Mouse (Mus musculus) mouse trophoblast stem cell (cell line): Measurements from ENCODE around the gene Try10.
"Not testable (repeated sequence)": the region's sequence is repeated elsewhere in the genome, so short reads cannot be mapped to it uniquely, and the experiment has no call there.

Experiments
- in situ Hi-C, 2 experiments: fragments of 300-500 bp; cut with MseI, MboI; formaldehyde crosslinking; loops; 2 replicates in 1 of 2; 3 replicates in 1 of 2; pipeline ENCODE4 v1.15.1; 2025

Gene Try10

GRCm38 (mm10) chr6:41353932-41354331 lies at the start of gene Try10:
Gene Try10, plus strand, starts transcription at chr6:41354105.
- in situ Hi-C loops: no loop called here

DNA sequence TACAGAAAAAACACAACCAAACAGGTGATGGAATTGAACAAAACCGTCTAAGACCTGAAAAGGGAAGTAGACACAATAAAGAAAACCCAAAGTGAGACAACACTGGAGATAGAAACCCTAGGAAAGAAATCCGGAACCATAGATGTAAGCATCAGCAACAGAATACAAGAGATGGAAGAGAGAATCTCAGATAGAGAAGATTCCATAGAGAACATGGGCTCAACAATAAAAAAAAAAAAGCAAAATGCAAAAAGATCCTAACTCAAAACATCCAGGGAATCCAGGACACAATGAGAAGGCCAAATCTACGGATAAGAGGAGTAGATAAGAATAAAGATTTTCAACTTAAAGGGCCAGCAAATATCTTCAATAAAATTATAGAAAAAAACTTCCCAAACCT lies 37.2 kb upstream of the Try10 start, which contains the start of gene Try5:
Gene Try5, minus strand, starts transcription at position 101 of the 400 bp plus-strand sequence.
- in situ Hi-C loops: not testable (repeated sequence)

DNA sequence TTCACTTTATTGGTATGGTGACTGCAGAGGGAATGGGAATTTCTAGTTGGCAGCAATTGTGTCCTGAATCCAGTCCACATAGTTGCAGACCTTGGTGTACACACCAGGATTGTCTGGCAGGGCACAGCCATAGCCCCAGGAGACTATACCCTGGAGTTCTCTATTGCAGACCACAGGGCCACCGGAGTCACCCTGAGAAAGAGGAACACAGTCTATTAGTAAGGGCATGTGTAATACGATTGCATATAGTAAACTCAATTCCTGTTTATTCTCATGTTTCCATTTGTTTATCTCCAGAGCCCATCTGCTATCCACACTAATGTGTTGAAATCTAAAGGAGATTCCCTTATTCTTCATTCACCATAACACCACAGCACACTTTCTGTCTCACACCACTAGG lies 19.9 kb downstream of the Try10 start:
- in situ Hi-C loops: not testable (repeated sequence)

DNA sequence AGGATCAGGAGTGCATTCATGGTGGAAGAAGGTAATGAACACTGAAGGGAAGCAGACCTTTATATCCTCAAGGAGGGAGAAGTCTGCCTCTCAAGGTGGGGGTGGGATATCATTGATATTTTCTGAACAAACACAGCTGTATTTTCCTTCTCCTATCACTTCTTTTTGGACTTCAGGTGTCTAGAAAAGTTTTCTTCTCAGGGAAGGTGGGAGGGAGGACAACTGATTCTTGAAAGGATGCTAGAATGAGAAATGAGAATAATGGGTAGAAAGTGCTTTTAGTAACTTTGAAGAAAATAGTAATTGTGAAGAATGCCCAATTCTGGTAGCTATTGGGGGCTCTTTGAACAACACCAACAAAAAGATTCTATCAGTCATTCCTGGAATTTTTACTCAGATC lies 23.7 kb downstream of the Try10 start, which contains the start of gene Prss3:
Gene Prss3, minus strand, starts transcription at position 101 of the 400 bp plus-strand sequence.
- in situ Hi-C loops: not testable (repeated sequence)

- in situ Hi-C loops: no loop called here
Observed at GRCm38 (mm10) chr6:41386781-41387180, 32.9 kb downstream of the Try10 start.

DNA sequence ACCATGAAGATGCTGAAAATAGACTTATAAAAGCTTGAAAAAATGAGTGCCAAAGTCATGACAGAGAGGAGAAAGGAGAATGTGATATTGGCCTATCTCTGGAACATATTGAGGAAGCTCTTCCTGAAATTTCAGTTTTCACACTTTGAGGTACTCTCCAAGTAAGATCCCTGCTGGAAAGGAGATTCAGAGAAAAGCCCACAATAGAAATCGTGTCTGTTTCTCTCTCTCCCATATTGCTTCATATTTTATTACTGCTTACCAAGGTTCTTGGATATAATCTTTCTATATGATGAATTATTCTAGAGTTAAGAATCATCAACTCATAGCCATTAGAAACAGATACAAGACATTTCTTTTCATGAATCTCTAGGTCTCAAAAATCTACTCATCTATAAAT lies 37.7 kb downstream of the Try10 start:
- in situ Hi-C loops: not testable (repeated sequence)

GRCm38 (mm10) chr6:41392056-41392455 lies 38.2 kb downstream of the Try10 start, which contains the start of gene Gm5771:
Gene Gm5771, plus strand, starts transcription at chr6:41392356.
- in situ Hi-C loops: not testable (repeated sequence)
